Mouse (Mus musculus): Measurements from ENCODE around the gene Rps21.
"Not testable (repeated sequence)": the region's sequence is repeated elsewhere in the genome, so short reads cannot be mapped to it uniquely, and the experiment has no call there.

Gene Rps21

DNA sequence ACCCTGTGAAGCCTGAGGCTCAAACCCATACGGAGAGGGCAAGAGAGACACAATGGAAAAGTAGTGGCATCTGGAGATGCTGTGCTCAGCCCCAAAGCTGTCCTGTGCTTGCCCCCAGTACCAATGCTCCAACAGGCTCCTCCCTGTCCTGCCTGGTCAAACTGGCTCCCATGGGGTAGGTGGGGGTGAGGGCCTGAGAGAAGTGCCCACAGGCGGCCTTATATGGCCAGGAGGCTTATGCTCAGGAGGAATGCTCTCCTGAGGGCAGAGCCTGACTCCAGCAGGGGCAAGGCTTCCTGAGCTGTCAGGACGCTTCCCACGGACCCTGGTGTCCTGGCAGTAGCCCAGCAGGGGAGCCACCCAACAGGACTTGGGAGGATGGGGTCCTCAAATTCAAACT lies 26.7 kb upstream of the Rps21 start:
- DNase-seq: no peak

DNA sequence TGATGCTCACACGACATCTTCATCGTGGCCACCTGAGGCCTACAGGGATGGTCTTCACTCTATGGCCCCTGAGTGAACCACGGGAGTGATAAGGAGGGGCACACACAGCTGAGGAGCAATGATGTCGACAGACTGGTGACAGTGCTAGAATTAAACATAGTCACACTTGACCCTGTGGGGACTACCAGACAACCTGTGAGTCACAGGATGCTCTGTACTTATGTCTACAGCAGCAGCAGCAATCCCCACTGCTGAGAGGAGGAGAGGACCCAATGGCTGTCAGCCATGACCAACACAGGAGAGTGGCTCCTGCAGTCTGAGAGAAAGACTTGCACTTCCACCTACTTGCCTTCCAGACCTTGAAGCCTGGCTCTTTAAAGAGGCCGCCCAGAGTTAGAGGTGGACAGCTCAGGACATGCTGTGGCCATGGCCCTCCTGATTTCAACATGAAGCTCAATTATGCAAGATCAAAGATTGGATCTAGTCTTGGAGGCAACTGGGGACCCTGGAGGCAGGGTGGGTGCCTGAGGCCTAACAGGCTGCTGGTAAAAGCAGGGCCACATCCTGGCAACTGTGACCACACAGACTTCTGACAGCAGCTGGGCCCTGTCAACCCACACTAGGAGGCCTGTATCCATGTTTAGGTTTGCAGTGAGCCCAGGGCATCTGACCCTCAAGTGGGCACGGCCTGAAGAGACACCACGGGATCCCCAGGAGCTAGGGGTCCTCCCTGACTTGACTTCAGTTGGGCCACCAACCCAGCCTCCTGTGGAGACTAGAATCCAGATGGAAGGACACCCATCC lies 23.9 kb upstream of the Rps21 start:
- DNase-seq: no peak

GRCm38 (mm10) chr2:180234353-180234752 lies 22.8 kb upstream of the Rps21 start:
- no peak for DNase-seq

- DNase-seq: no peak
Measured at GRCm38 (mm10) chr2:180234980-180235379, 22.2 kb upstream of the Rps21 start.

GRCm38 (mm10) chr2:180235788-180236187 lies 21.4 kb upstream of the Rps21 start:
- DNase-seq: no peak

- DNase-seq: no peak
Measured at GRCm38 (mm10) chr2:180236500-180236899, 20.7 kb upstream of the Rps21 start.

- DNase-seq: no peak
Measured at GRCm38 (mm10) chr2:180236930-180237329, 20.2 kb upstream of the Rps21 start.

- DNase-seq: no peak
Measured at GRCm38 (mm10) chr2:180237601-180238345, 19.4 kb upstream of the Rps21 start.

- DNase-seq: no peak
Measured at GRCm38 (mm10) chr2:180238591-180238990, 18.6 kb upstream of the Rps21 start.

DNA sequence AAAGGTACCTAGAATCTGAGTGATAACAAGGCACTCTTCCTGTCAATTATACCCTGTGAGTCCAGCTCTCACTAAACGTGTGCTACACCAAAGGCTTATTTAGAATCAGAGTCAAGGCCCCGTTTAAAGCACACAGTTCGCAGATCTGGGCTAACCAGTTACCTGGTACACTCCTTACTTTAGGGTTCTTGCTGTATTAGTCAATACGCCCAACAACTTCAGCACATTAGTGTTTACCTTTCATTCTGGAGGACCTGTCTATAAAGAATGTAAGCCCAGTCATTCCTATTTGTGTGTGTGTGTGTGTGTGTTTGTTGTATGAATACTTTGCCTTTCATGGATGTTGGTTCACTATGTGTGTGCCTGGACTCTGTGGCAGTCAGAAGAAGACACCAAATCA lies 14.1 kb upstream of the Rps21 start:
- DNase-seq: no peak

- DNase-seq: no peak
Measured at GRCm38 (mm10) chr2:180247916-180248315, 9.3 kb upstream of the Rps21 start.

DNA sequence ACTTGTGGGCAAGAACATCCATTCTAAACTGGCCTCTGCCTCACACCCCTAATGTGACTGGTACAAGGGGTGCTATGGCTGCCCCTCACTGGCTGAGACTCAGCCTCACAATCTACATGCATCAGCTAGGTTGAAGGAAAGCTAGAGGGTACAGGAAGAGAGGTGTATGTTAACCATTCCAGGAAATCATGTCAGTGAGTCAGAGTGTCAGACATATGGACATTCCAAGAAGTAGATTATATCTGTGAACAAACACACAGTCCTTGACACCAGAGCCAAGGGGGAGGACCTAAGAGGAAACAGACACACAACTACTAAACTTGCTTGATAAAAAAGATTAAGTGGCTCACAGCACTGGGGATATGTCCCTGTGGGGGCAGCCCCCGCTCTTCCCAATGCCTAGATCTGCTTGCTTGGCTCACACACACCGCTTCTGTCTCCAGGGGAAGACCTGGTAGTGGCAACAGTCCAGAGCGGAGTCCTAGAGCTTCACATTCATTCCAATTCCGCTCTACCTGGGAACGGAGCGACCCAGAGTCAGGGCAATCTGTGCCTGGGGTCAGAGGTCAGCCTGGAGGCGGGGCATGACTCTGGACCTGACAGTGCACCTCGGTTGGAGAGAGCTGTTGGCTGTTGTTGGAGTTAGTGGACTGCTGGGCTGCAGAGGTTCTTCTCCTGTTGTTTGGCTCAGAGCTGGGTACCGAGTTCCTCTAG lies 8.1 kb upstream of the Rps21 start:
- DNase-seq: no peak

DNA sequence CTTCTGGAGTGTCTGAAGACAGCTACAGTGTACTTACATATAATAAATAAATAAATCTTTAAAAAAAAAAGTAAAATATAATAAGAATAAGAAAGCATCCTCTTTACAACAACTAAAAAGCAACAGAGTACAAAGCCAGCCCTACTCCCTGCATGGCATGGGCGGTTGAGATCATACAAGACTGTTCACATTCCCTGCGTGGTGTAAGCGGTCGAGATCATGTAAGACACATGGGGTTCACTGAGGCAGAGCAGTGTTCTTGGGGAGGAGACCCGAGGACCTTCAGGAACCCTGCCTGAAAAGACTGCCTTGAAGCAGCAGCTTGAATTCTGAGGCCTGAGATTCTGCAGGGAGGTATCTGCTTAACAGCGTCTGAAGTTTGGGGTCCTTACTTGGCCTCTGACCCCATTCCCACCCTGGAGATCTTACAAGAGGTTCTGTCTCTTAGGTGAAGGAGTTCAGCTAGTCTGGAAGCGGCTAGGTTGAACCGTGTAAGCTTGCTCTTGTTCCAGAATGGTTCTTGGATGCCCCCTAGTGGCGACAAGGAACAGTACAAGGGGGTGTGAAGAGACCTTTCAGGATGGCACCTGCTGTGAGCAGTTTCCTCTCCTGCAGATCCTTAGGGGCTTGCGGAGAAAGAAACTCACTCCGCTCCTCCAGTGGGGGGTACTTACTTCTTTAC lies 6.1 kb upstream of the Rps21 start:
- DNase-seq: peak; percentile 71

- no peak for DNase-seq
Measured at GRCm38 (mm10) chr2:180251838-180252237, 5.3 kb upstream of the Rps21 start.

DNA sequence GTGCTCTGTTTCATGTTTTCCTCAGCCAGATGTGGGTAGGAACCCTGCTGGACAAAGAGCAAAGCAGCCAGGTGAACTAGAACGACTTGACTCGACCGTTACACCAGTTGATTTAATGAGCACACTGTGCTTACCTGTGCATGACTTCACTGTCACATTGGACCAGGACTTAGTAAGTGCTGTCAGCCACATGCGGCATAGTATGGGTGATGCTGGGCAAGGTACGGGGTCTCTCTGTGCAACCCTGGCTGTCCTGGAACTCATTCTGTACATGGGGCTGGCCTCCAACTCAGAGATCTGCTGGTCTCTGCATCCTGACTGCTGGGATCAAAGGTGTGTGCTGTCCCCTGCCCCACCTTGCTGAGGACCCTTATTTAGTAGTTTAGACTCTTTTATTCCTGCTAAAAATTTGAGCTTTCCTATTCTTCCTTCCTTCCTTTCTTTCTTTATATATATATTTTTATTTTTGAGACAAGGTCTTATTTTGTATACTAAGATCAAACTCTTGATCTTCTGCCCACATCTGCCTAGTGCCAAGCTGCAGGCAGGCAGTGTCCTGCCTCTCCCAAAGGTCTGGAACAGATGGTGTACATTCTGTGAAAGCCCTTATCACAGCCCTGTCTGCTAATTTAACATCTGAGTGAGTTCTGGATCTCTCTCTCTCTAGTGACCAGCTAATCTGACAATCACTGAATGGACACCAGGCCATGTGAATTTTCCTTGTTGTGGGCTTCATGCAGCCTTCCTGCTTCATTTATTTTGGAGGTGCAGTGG lies 2.6 kb upstream of the Rps21 start:
- no peak for DNase-seq

- DNase-seq: no peak
Measured at GRCm38 (mm10) chr2:180255701-180256100, 1.5 kb upstream of the Rps21 start.

- no peak for DNase-seq
Measured at GRCm38 (mm10) chr2:180256296-180257000, 729 bp upstream of the Rps21 start.

- no peak for DNase-seq
Measured at GRCm38 (mm10) chr2:180257963-180258865, 1.0 kb downstream of the Rps21 start.

DNA sequence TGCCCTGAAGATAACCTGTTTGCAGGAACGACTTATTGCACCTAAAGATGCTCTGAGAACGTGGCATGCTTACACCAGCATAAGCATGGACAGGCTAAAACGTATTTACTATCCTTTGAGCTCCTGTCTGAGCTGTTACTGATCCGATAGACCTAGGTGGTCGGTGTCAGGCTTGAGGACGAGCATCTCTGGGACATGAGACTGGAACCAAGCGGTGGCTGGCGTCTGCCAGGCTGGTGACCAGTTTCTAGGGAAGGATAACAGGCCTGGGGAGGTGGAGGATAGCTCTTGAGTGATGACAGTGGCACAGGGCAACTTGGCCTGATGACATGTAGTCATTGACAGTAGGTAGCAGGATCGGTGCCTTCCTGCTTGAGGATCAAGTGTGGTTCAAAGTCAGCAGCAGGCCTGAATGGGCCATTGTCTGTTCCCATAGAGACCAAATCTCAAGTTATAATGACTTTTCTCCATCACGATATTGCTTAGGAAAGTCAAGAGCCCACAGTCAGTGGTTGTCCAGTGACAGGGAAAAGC lies 1.8 kb downstream of the Rps21 start:
- DNase-seq: not testable (repeated sequence)
